Mouse (Mus musculus): ENCODE measurements at regions not wholly inside any gene's neighbourhood (a gene's known extent, or its start where the extent isn't known, plus 50 kb on each side); places are given as distances from the start of the nearest gene placed in this dataset.

DNA sequence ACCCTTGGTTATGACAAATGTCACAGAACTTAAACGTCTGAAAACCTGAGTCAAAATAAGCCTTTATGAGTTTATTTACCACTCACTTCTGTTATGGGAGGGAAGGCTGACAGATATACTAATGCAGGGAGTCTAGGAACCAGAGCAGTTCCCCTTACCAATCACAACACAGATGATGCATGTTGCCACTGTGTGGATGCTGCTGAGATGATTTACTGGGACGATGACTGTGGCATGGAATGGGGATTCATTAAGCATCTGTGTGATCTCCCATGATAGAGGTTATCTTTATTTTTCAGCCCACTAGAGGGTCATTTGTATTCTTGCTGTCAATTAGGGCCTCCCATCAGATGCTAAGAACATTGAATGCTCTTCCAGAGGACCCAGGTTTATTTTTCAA, 290.5 kb upstream of the Chrm2 start:
- no peaks in the 10 kb centered on the region for H3K27me3 ChIP-seq (ENCODE audit: insufficient read depth, low read length)
- 85% methylated on average over 2 of the region's 2 CpGs for WGBS
- DNase-seq (ENCODE audit: low spot score): no peak

DNA sequence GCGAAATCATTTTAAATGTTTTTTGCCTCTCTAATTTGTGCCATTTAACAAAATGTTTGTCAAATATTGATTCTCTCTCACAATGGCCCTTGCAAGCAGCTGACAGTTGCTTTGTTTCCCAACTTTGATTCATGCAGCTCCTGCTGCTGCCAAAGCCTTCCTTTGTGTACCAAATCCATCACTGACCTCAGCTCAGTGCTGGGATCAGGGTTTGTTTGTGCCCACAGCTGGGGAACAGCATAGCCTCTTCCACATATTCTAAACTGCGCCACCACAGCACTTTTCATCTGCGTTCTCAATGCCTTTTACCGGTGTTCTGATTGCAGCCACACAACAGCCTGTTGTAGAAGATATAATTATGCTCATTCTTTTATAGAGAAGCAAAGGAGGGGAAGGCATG, 289.7 kb upstream of the Chrm2 start:
- H3K36me3 ChIP-seq (ENCODE audit: insufficient read depth, low read length): no peaks in the 10 kb centered on the region
- no peak overlapping the region for H3K9ac ChIP-seq (ENCODE audit: low read depth, low read length)
- no peak for ATAC-seq (replicated peaks; ENCODE audit: low FRiP score, low read depth)
- no peaks in the 10 kb centered on the region for H3K4me1 ChIP-seq (replicated peaks; ENCODE audit: insufficient read depth, low read length)
- H3K4me3 ChIP-seq (replicated peaks; ENCODE audit: low read depth, low read length): no peak overlapping the region
- no peaks in the 10 kb centered on the region for H3K9me3 ChIP-seq (replicated peaks; ENCODE audit: low read length)
- WGBS: 88% methylated on average over 4 of the region's 4 CpGs
- DNase-seq (ENCODE audit: low spot score): no peak
- no peak for TF ChIP-seq CTCF (IDR thresholded peaks at IDR 0.05; ENCODE audit: low read depth)
- H3K27ac ChIP-seq: no peak overlapping the region
- no peak overlapping the region for H3K4me2 ChIP-seq (ENCODE audit: low read length)
- H3K27me3 ChIP-seq (ENCODE audit: insufficient read depth, low read length): no peaks in the 10 kb centered on the region

More for the DNA sequence above, 290.5 kb upstream of the Chrm2 start:
- no peak for TF ChIP-seq CTCF (IDR thresholded peaks at IDR 0.05; ENCODE audit: low read depth)
- H3K36me3 ChIP-seq (ENCODE audit: insufficient read depth, low read length): no peaks in the 10 kb centered on the region
- no peaks in the 10 kb centered on the region for H3K4me1 ChIP-seq (replicated peaks; ENCODE audit: insufficient read depth, low read length)
- ATAC-seq (replicated peaks; ENCODE audit: low FRiP score, low read depth): no peak
- no peak overlapping the region for H3K27ac ChIP-seq
- no peak overlapping the region for H3K4me3 ChIP-seq (replicated peaks; ENCODE audit: low read depth, low read length)
- H3K4me2 ChIP-seq (ENCODE audit: low read length): no peak overlapping the region
- no peak overlapping the region for H3K9ac ChIP-seq (ENCODE audit: low read depth, low read length)
- H3K9me3 ChIP-seq (replicated peaks; ENCODE audit: low read length): no peaks in the 10 kb centered on the region

DNA sequence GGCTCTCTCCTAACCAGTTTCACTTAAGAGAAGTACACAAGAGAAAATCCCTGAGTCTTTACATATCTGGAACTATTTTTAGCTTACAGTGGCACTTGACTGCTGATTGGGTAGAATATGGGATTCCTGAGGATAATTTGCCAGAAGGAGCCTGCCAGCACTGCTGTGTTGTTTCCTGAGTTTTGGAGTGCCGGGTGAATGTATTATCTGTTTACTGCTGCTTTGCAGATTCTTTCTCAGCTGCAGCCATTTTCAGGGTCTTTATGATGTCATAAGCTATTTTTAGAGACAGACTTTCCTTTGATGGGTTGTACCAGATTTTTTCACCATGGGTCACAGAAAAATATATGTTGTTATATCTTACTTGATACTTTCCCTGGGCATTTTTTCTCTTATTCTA, 279.1 kb upstream of the Chrm2 start:
- Histone ChIP-seq H3K4me2 (ENCODE audit: low read length) (no peak overlapping the region), H3K27ac (no peak overlapping the region), H3K4me1 (replicated peaks; ENCODE audit: insufficient read depth, low read length) (no peaks in the 10 kb centered on the region), H3K9me3 (replicated peaks; ENCODE audit: low read length) (no peaks in the 10 kb centered on the region), H3K27me3 (ENCODE audit: insufficient read depth, low read length) (no peaks in the 10 kb centered on the region), H3K36me3 (ENCODE audit: insufficient read depth, low read length) (no peaks in the 10 kb centered on the region), H3K4me3 (replicated peaks; ENCODE audit: low read depth, low read length) (no peak overlapping the region), H3K9ac (ENCODE audit: low read depth, low read length) (no peak overlapping the region)
- WGBS: 62% methylated on average over 1 of the region's 1 CpGs
- DNase-seq (ENCODE audit: low spot score): no peak
- no peak for TF ChIP-seq CTCF (IDR thresholded peaks at IDR 0.05; ENCODE audit: low read depth)
- no peak for ATAC-seq (replicated peaks; ENCODE audit: low FRiP score, low read depth)

DNA sequence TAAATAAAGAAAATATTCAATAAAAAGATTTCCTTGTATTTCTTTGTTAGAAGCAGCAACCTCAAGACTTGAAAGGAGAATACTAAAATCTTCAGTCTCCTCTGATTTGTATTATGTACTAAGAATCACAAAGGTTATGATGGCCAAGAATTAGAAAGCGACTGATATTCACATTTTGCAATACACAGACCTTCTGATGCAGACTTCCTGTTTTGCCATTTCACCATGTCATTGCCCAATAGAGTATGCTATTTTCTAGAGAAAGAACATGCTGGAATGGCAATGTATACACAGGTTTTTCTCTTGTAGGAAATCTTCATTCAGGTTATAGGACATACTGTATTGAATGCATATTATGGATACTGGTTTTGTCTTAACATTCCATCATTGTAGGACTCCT, 250.7 kb upstream of the Chrm2 start:
- WGBS: 93% methylated on average over 1 of the region's 1 CpGs
- no peak overlapping the region for H3K4me3 ChIP-seq (replicated peaks; ENCODE audit: low read depth, low read length)
- no peak for TF ChIP-seq CTCF (IDR thresholded peaks at IDR 0.05; ENCODE audit: low read depth)
- H3K9ac ChIP-seq (ENCODE audit: low read depth, low read length): no peak overlapping the region
- no peaks in the 10 kb centered on the region for H3K27me3 ChIP-seq (ENCODE audit: insufficient read depth, low read length)
- DNase-seq (ENCODE audit: low spot score) (no peak), ATAC-seq (replicated peaks; ENCODE audit: low FRiP score, low read depth) (no peak)
- no peak overlapping the region for H3K4me2 ChIP-seq (ENCODE audit: low read length)
- no peak overlapping the region for H3K27ac ChIP-seq
- no peaks in the 10 kb centered on the region for H3K36me3 ChIP-seq (ENCODE audit: insufficient read depth, low read length)
- H3K4me1 ChIP-seq (replicated peaks; ENCODE audit: insufficient read depth, low read length): no peaks in the 10 kb centered on the region
- H3K9me3 ChIP-seq (replicated peaks; ENCODE audit: low read length): no peaks in the 10 kb centered on the region

DNA sequence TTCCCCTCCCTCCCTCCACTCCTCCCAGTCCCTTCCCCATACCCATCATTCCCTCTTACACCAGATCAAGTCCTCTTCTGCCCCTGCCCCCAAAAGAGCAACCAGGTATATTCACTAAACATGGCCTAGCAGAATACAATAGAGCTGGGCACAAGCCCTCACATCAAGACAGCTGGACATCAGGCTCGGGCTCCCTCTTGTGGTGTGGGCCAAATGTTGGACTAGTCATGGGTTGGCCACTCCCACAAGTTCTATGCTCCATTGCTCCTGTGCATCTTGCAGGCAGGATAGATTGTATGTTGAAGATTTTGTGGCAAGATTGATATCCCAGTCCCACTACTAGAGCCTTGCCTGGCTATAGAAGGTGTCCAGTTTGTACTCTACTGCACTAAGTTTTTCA, 240.6 kb upstream of the Chrm2 start:
- Histone ChIP-seq H3K4me2 (ENCODE audit: low read length) (no peak overlapping the region), H3K36me3 (ENCODE audit: insufficient read depth, low read length) (no peaks in the 10 kb centered on the region), H3K27me3 (ENCODE audit: insufficient read depth, low read length) (no peaks in the 10 kb centered on the region), H3K9ac (ENCODE audit: low read depth, low read length) (no peak overlapping the region), H3K4me1 (replicated peaks; ENCODE audit: insufficient read depth, low read length) (no peaks in the 10 kb centered on the region), H3K4me3 (replicated peaks; ENCODE audit: low read depth, low read length) (no peak overlapping the region), H3K9me3 (replicated peaks; ENCODE audit: low read length) (no peaks in the 10 kb centered on the region), H3K27ac (no peak overlapping the region)
- no peak for ATAC-seq (replicated peaks; ENCODE audit: low FRiP score, low read depth)
- 89% methylated on average over 1 of the region's 1 CpGs for WGBS
- no peak for TF ChIP-seq CTCF (IDR thresholded peaks at IDR 0.05; ENCODE audit: low read depth)
- DNase-seq (ENCODE audit: low spot score): no peak

DNA sequence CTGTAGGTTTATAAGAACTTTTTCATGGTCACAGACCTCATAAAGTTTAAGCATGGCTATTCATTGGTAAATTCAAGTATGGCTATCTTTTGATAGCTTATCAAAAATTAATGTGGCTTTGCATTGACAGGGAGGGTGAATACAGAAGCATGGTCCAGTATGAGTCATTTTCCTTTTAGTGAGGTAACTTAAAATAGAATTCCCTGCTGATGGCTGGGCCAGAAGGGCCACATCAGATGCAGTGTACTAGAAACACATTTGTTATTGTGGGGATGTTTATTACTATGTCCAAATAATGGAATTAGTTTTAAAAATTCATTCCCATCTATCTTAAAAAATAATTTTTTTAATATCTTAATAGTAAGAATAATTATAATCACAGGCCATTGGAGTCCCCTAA, 213.4 kb upstream of the Chrm2 start:
- H3K9ac ChIP-seq (ENCODE audit: low read depth, low read length): no peak overlapping the region
- ATAC-seq (replicated peaks; ENCODE audit: low FRiP score, low read depth): no peak

GRCm38 (mm10) chr6:36175112-36175511, 212.8 kb upstream of the Chrm2 start:
- ATAC-seq (replicated peaks; ENCODE audit: low FRiP score, low read depth): no peak
- no peak overlapping the region for H3K9ac ChIP-seq (ENCODE audit: low read depth, low read length)
- H3K4me3 ChIP-seq (replicated peaks; ENCODE audit: low read depth, low read length): no peak overlapping the region
- H3K4me2 ChIP-seq (ENCODE audit: low read length): no peak overlapping the region
- no peaks in the 10 kb centered on the region for H3K4me1 ChIP-seq (replicated peaks; ENCODE audit: insufficient read depth, low read length)
- no peak overlapping the region for H3K27ac ChIP-seq
- H3K9me3 ChIP-seq (replicated peaks; ENCODE audit: low read length): no peaks in the 10 kb centered on the region
- no peak for DNase-seq (ENCODE audit: low spot score)
- no peaks in the 10 kb centered on the region for H3K36me3 ChIP-seq (ENCODE audit: insufficient read depth, low read length)
- 61% methylated on average over 3 of the region's 3 CpGs for WGBS
- no peaks in the 10 kb centered on the region for H3K27me3 ChIP-seq (ENCODE audit: insufficient read depth, low read length)
- no peak for TF ChIP-seq CTCF (IDR thresholded peaks at IDR 0.05; ENCODE audit: low read depth)

More for the DNA sequence above, 213.4 kb upstream of the Chrm2 start:
- no peaks in the 10 kb centered on the region for H3K36me3 ChIP-seq (ENCODE audit: insufficient read depth, low read length)
- H3K9me3 ChIP-seq (replicated peaks; ENCODE audit: low read length): no peaks in the 10 kb centered on the region
- no peaks in the 10 kb centered on the region for H3K27me3 ChIP-seq (ENCODE audit: insufficient read depth, low read length)
- TF ChIP-seq CTCF (IDR thresholded peaks at IDR 0.05; ENCODE audit: low read depth): no peak
- no peaks in the 10 kb centered on the region for H3K4me1 ChIP-seq (replicated peaks; ENCODE audit: insufficient read depth, low read length)
- H3K4me3 ChIP-seq (replicated peaks; ENCODE audit: low read depth, low read length): no peak overlapping the region
- H3K27ac ChIP-seq: no peak overlapping the region
- DNase-seq (ENCODE audit: low spot score): no peak
- H3K4me2 ChIP-seq (ENCODE audit: low read length): no peak overlapping the region

All from kidney, postnatal 0 days (tissue).